Mouse (Mus musculus): ENCODE data around the gene Dst.

DNA sequence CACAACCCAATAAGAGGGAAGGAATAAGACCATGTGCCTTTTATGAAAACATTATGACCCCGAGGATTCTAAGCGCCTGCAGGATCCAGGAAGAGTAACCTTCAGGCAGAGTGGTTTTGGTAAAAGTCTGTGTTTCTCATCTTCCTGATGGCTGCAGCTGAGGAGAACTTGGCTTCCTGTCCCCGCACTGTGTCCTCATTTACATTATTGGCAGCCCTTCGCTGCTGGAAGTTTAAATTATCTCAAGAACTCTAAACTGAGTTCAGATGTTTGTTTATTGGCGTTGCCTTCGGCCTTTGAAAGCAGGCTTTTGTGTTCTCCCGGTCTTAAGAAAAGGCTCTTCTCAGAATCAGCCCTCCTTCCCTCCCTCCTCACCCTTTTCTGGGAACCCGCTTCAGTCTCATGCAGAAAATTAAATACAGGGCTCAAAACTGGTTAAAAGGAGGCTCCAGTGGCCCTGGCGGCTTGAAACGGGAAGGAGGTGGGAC, 97.3 kb downstream of the Dst start:
- TF ChIP-seq CTCF (IDR thresholded peaks at IDR 0.05; ENCODE audit: low read depth) (no peak), EP300 (IDR thresholded peaks at IDR 0.05; ENCODE audit: low read depth) (no peak; the same call in 1 of the 2 replicates)

Data from heart, postnatal 0 days (tissue).